Mouse (Mus musculus) layer of hippocampus, adult 11-12 months (tissue): Measurements from ENCODE around the gene Trank1.

Experiments
- DNase-seq: peaks from one replicate; pipeline ENCODE4 v3.0.0; 2022; ENCODE audit warnings: low spot score

Trank1 gene

GRCm38 (mm10) chr9:111381056-111382025 lies 69.8 kb downstream of the Trank1 start:
- DNase-seq, result peak; percentile 46

GRCm38 (mm10) chr9:111382469-111382868 lies 70.9 kb downstream of the Trank1 start:
- DNase-seq, result no peak

GRCm38 (mm10) chr9:111383046-111383445 lies 71.5 kb downstream of the Trank1 start:
- no peak for DNase-seq

GRCm38 (mm10) chr9:111383756-111384155 lies 72.2 kb downstream of the Trank1 start:
- peak; percentile 30 for DNase-seq

- DNase-seq, result no peak
Observed at GRCm38 (mm10) chr9:111385526-111386491, 74.3 kb downstream of the Trank1 start.

GRCm38 (mm10) chr9:111386569-111386968 lies 75.0 kb downstream of the Trank1 start:
- DNase-seq, result no peak

- DNase-seq, result no peak
Observed at GRCm38 (mm10) chr9:111387576-111387975, 76.0 kb downstream of the Trank1 start.

- no peak for DNase-seq
Observed at GRCm38 (mm10) chr9:111390016-111390415, 78.5 kb downstream of the Trank1 start.

GRCm38 (mm10) chr9:111391036-111391435 lies 79.5 kb downstream of the Trank1 start:
- no peak for DNase-seq

GRCm38 (mm10) chr9:111391926-111392442 lies 80.4 kb downstream of the Trank1 start:
- DNase-seq, result no peak

- no peak for DNase-seq
Observed at GRCm38 (mm10) chr9:111395265-111395664, 83.7 kb downstream of the Trank1 start.

GRCm38 (mm10) chr9:111398059-111398458 lies 86.5 kb downstream of the Trank1 start:
- DNase-seq, result no peak

- no peak for DNase-seq
Observed at GRCm38 (mm10) chr9:111400089-111400488, 88.5 kb downstream of the Trank1 start.

GRCm38 (mm10) chr9:111403159-111403558 lies 91.6 kb downstream of the Trank1 start:
- no peak for DNase-seq

GRCm38 (mm10) chr9:111404346-111405079 lies 93.0 kb downstream of the Trank1 start:
- no peak for DNase-seq

- DNase-seq, result no peak
Observed at GRCm38 (mm10) chr9:111405080-111405428, 93.5 kb downstream of the Trank1 start.

- DNase-seq, result peak; percentile 38
Observed at GRCm38 (mm10) chr9:111408012-111408411, 96.5 kb downstream of the Trank1 start.

- DNase-seq, result no peak
Observed at GRCm38 (mm10) chr9:111408427-111408826, 96.9 kb downstream of the Trank1 start.

GRCm38 (mm10) chr9:111412471-111413160 lies 101.1 kb downstream of the Trank1 start:
- peak; percentile 65 for DNase-seq

GRCm38 (mm10) chr9:111421862-111422261 lies 110.3 kb downstream of the Trank1 start:
- DNase-seq, result no peak

GRCm38 (mm10) chr9:111422567-111422966 lies 111.0 kb downstream of the Trank1 start:
- no peak for DNase-seq
